Mouse (Mus musculus) C2C12 (cell line): ENCODE measurements around the gene Ttl. TPM values are rescaled to one million over a fixed set of nuclear protein-coding genes. Genes with fewer than 3 reads are reported as not detected.

Experiments
- H3K27me3 ChIP-seq: one replicate; pipeline ENCODE4 v1.6.1; 2011; ENCODE audit not compliant: control insufficient read depth, insufficient read depth, insufficient read length
- H3K36me3 ChIP-seq: one replicate; pipeline ENCODE4 v1.6.1; 2011; ENCODE audit not compliant: control insufficient read depth, insufficient read depth
- H3K4me3 ChIP-seq: one replicate; pipeline ENCODE4 v1.5.1; 2011; ENCODE audit warnings: mild to moderate bottlenecking, control low read depth; ENCODE audit not compliant: poor library complexity, insufficient read depth, severe bottlenecking
- H3K79me2 ChIP-seq: one replicate; pipeline ENCODE4 v1.6.1; 2011; ENCODE audit not compliant: control insufficient read depth, insufficient read depth
- H3K79me3 ChIP-seq: one replicate; pipeline ENCODE4 v1.6.1; 2011; ENCODE audit warnings: low read depth, control low read depth
- H3ac ChIP-seq: one replicate; pipeline ENCODE3; 2011; ENCODE audit warnings: low read depth; ENCODE audit not compliant: control insufficient read depth, insufficient read length
- CEBPB ChIP-seq: IDR thresholded peaks from one replicate; pipeline ENCODE4 v1.6.1; 2011; ENCODE audit warnings: low read depth, mild to moderate bottlenecking, control low read depth, moderate library complexity
- CTCF ChIP-seq: IDR thresholded peaks from one replicate; pipeline ENCODE4 v1.5.1; 2011; ENCODE audit not compliant: control insufficient read depth, insufficient read depth, insufficient read length
- FOSL1 ChIP-seq: IDR thresholded peaks from one replicate; pipeline ENCODE4 v1.8.0; 2011; ENCODE audit warnings: mild to moderate bottlenecking, low read length; ENCODE audit not compliant: poor library complexity, insufficient read depth, severe bottlenecking
- MAX ChIP-seq: IDR thresholded peaks from one replicate; pipeline ENCODE4 v1.6.1; 2011; ENCODE audit warnings: mild to moderate bottlenecking, control low read depth
- MYOD1 ChIP-seq: IDR thresholded peaks from one replicate; pipeline ENCODE4 v1.6.1; 2011; ENCODE audit warnings: low read depth; ENCODE audit not compliant: control insufficient read depth, insufficient read length
- MYOG ChIP-seq: IDR thresholded peaks from one replicate; pipeline ENCODE4 v1.6.1; 2011; ENCODE audit not compliant: control insufficient read depth, insufficient read length; ENCODE audit errors: extremely low read depth
- USF1 ChIP-seq: IDR thresholded peaks from one replicate; pipeline ENCODE4 v1.6.1; 2011; ENCODE audit warnings: low read depth, mild to moderate bottlenecking, control low read depth, moderate library complexity
- polyA plus RNA-seq: library from polyadenylated mRNA; unstranded; fragments of >200 nt; fragmentation: generic; extraction: Trizol; gene quantifications from one replicate; pipeline ENCODE4 v1.2.1, GENCODE M21; 2012; ENCODE audit warnings: missing spikeins

Gene Ttl
- polyA plus RNA-seq, 1 experiment = 10.7 TPM

DNA sequence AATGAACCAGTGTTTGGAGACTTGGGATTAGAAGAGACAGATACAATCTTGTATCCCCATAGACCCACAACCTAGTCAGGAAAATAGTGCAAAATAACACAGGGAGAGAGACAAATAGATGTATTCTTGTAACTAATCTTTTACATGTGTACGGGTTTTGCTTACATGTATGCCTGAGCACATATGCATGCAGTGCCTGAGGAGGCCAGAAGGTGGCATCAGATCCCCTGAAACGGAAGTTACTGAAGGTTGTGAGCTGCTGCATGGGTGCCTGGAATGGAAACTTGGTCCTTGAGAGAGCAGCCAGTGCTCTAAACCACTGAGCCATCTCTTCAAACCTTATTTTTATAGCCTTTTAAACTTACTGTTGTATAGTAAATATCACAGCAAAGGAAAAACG is 12.6 kb downstream of the Ttl start:
- Histone ChIP-seq H3K79me3 (peaks cover 9% of the 10 kb centered on the region), H3K36me3 (peaks cover 52% of the 10 kb centered on the region), H3K79me2 (peaks cover 17% of the 10 kb centered on the region), H3K4me3 (no peak overlapping the region), H3K27me3 (no peaks in the 10 kb centered on the region), H3ac (no peak overlapping the region)
- no peak for TF ChIP-seq MYOD1
- TF ChIP-seq USF1 = no peak
- TF ChIP-seq MAX = no peak
- TF ChIP-seq FOSL1 = no peak
- no peak for TF ChIP-seq CEBPB
- no peak for TF ChIP-seq CTCF
- TF ChIP-seq MYOG = no peak

DNA sequence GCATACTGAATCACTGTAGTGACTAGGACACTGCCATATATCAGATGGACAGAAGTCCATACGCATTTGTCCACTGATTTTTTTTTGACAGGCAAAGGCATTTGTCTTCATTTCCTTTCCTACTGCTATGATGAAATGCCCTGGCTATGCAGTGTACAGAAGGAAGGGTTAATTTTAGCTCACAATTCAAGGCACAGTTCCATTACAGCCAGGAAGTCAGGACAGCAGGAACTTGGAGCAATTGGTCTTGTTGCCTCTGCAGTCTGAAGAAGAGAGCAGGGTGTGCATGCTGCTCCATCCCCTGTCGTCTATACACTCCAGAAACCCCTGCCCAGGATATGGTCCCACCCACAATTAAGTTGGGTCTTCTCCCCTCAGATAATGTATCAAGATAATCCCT is 13.5 kb downstream of the Ttl start:
- peaks cover 5% of the 10 kb centered on the region for H3K79me3 ChIP-seq
- H3K79me2 ChIP-seq = peaks cover 9% of the 10 kb centered on the region
- no peaks in the 10 kb centered on the region for H3K27me3 ChIP-seq
- TF ChIP-seq USF1 (no peak), CEBPB (no peak), FOSL1 (no peak), MYOD1 (no peak), CTCF (no peak), MAX (no peak), MYOG (no peak)
- H3K4me3 ChIP-seq = no peak overlapping the region
- H3ac ChIP-seq = no peak overlapping the region
- H3K36me3 ChIP-seq = peaks cover 53% of the 10 kb centered on the region

DNA sequence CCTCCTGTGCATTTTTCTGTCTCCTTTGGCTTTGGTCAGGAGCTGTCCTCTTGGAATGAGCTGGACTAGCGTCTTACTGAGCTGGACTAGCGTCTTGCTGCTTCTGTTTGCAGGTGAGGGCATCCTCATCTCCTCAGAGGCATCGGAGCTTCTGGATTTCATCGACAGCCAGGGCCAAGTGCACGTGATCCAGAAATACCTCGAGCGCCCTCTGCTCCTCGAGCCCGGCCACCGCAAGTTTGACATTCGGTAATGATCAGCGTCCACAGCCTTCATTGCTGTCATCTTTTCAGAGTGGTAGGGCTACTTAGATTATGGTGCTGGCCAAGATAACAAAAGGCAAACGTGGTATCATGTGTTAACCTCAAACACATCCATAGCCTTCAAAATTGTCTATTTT is 15.4 kb downstream of the Ttl start:
- Histone ChIP-seq H3K4me3 (no peak overlapping the region), H3K36me3 (peaks cover 62% of the 10 kb centered on the region), H3ac (no peak overlapping the region), H3K79me3 (peaks cover 2% of the 10 kb centered on the region), H3K27me3 (no peaks in the 10 kb centered on the region), H3K79me2 (no peaks in the 10 kb centered on the region)
- TF ChIP-seq USF1 (no peak), FOSL1 (no peak), MAX (no peak), CTCF (no peak), MYOG (no peak), CEBPB (no peak), MYOD1 (no peak)

DNA sequence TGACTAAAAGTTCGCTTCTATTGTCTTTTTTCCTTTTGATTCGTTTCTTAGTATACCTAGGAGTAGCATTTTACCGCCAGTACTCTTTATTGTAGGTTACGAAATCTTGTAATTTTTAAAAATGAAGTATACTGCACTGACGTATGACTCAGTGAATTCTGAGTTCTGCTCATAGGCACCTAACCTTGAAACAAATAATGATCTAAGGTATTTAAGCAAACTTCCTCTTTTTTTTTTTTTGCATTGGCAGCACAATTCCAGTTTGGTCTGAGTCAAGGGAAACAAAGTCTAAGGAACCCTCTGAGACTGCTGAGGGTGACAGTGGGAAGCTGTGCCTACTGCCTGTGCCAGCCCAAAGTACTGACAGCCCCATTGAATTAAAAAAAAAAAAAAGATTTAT is 17.8 kb downstream of the Ttl start:
- peaks cover 40% of the 10 kb centered on the region for H3K36me3 ChIP-seq
- H3K79me3 ChIP-seq = no peaks in the 10 kb centered on the region
- no peak overlapping the region for H3K4me3 ChIP-seq
- H3ac ChIP-seq = no peak overlapping the region
- H3K27me3 ChIP-seq = no peaks in the 10 kb centered on the region
- TF ChIP-seq CEBPB = no peak
- TF ChIP-seq FOSL1 = no peak
- TF ChIP-seq CTCF = no peak
- TF ChIP-seq MAX = no peak
- TF ChIP-seq MYOD1 = no peak
- no peak for TF ChIP-seq MYOG
- TF ChIP-seq USF1 = no peak
- no peaks in the 10 kb centered on the region for H3K79me2 ChIP-seq

GRCm38 (mm10) chr2:129084959-129085358 is 19.2 kb downstream of the Ttl start:
- H3K27me3 ChIP-seq = no peaks in the 10 kb centered on the region
- no peaks in the 10 kb centered on the region for H3K79me3 ChIP-seq
- H3K36me3 ChIP-seq = peaks cover 31% of the 10 kb centered on the region
- H3ac ChIP-seq = no peak overlapping the region
- TF ChIP-seq MYOG (no peak), FOSL1 (no peak)
- no peaks in the 10 kb centered on the region for H3K79me2 ChIP-seq
- no peak overlapping the region for H3K4me3 ChIP-seq

DNA sequence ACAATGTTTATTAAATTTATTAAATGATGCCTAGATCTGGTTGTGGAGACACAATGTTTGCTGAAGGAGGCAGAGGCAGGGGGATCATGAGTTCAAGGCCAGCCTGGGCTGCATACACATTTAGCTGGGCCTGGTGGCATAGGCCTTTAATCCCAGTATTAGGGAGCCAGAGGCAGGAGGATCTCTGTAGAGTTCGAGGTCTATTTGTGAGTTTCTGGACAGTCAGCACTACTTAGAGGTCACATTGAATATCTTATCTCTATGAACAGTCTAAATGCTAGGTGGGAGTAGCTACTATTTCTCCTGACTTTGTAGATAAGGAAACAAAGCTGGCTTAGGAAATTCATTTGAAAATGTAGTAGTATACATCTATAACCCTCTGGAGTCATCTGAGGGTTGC is 21.8 kb downstream of the Ttl start:
- Histone ChIP-seq H3K27me3 (no peaks in the 10 kb centered on the region), H3K79me2 (no peaks in the 10 kb centered on the region), H3ac (no peak overlapping the region), H3K79me3 (no peaks in the 10 kb centered on the region), H3K36me3 (peaks cover 35% of the 10 kb centered on the region), H3K4me3 (no peak overlapping the region)
- no peak for TF ChIP-seq FOSL1
- TF ChIP-seq CTCF = no peak
- TF ChIP-seq MYOG = no peak
- no peak for TF ChIP-seq MYOD1
- no peak for TF ChIP-seq MAX
- TF ChIP-seq CEBPB = no peak
- TF ChIP-seq USF1 = no peak
